Mouse (Mus musculus): ENCODE data around the gene Pts. TPM values are rescaled to one million over a fixed set of nuclear protein-coding genes. Genes with fewer than 3 reads are reported as not detected.

Pts gene
- total and polyA plus RNA-seq, 3 experiments = 35.4 to 89.4 (median 37.9) TPM

DNA sequence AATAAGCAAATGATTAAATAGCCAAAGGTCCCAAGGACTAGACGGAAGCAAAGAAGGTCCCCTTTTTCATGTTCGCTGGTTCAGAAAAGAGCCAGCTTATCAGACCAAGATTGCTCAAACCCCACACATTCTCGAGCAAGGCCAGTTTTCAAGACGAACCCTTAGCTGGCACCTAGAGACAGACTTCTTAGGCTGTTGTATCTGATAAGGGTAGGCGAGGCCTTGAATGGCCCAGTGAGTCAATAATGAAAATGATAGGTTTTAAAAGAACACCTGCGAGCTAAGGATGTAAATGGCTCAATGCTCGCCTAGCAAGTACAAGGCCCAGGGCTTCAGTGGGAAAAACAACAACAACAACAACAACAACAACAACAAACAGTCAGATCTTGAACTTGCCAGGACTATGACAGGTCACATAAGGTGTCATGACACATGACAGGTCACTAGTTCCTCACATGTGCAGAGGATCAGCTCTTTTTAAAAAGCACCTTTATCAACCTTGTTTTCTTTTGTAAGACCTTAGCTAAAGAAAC is 8.1 kb upstream of the Pts start:
- H3K79me2 ChIP-seq (replicated peaks; ENCODE audit: control insufficient read depth, extremely low read depth, insufficient read depth, poor library complexity, severe bottlenecking) = no peaks in the 10 kb centered on the region
- H3K9ac ChIP-seq (ENCODE audit: insufficient read depth, low read depth) = no peak overlapping the region
- no peak overlapping the region for H3K4me2 ChIP-seq (ENCODE audit: insufficient read depth, low read depth, poor library complexity, severe bottlenecking)
- H3K4me1 ChIP-seq (ENCODE audit: control insufficient read depth in 1 of 2, insufficient read depth in 2 of 2) = peaks cover 14 to 32% of the 10 kb centered on the region in 2 experiments
- no peaks in the 10 kb centered on the region for H3K36me3 ChIP-seq (replicated peaks in 1 of 2; ENCODE audit: control insufficient read depth in 1 of 2, insufficient read depth in 1 of 2, low read length in 1 of 2)
- H3K27me3 ChIP-seq (replicated peaks) = peaks cover 4% of the 10 kb centered on the region
- TF ChIP-seq HCFC1 (IDR thresholded peaks at IDR 0.05; ENCODE audit: low read depth, low read length) = no peak
- 0 out of 2 replicates have a peak, but pooled peaks have one; percentile 7 for TF ChIP-seq BHLHE40 (IDR thresholded peaks at IDR 0.05; ENCODE audit: low read depth, low read length)
- no peak for DNase-seq (ENCODE audit: extremely low read depth)
- H3K9me3 ChIP-seq (replicated peaks; ENCODE audit: low read length) = no peaks in the 10 kb centered on the region
- no peak overlapping the region for H3K27ac ChIP-seq (ENCODE audit: insufficient read depth, low read depth)
- H3K4me3 ChIP-seq (replicated peaks in 1 of 3; ENCODE audit: low read depth in 2 of 3, low read length in 2 of 3, poor library complexity in 1 of 3) = no peak overlapping the region
- in situ Hi-C loops (cut with MboI; ENCODE audit: low pct_ligation_motif_present, low pct_unique_long_range_greater_than_20kb, low sequenced_read_pairs) = loop anchor here (5.0 to 25.0 kb wide), 2 partner anchors 51 to 999 kb away; no protein-coding TSS in a partner anchor
- dilution Hi-C loops (cut with MboI; ENCODE audit: extremely low pct_ligation_motif_present, extremely low pct_unique_long_range_greater_than_20kb, low sequenced_read_pairs) = no loop called here

DNA sequence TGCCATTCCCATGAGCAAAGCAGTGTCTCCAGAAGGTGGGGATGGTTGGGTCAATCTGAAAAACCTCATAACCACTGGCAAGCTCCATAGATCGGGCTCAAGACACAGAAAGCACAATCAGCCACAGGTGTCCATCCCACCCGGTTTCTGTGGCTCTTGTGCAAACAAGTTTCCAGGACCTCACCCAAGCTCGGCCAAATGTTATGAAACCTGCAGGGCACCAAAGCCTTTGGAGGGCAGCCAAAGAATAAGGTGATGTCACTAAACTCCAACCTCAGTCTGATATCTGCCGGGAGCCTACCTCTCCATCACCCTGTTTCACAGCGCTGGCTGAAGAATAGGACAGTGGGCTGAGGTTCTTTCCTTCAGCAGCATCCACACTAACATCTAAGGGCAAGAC is 7.4 kb upstream of the Pts start:
- Histone ChIP-seq H3K9me3 (replicated peaks; ENCODE audit: low read length) (no peaks in the 10 kb centered on the region), H3K27ac (ENCODE audit: insufficient read depth, low read depth) (no peak overlapping the region), H3K9ac (ENCODE audit: insufficient read depth, low read depth) (no peak overlapping the region), H3K79me2 (replicated peaks; ENCODE audit: control insufficient read depth, extremely low read depth, insufficient read depth, poor library complexity, severe bottlenecking) (no peaks in the 10 kb centered on the region), H3K4me1 (ENCODE audit: control insufficient read depth in 1 of 2, insufficient read depth in 2 of 2) (peaks cover 14 to 35% of the 10 kb centered on the region in 2 experiments), H3K4me2 (ENCODE audit: insufficient read depth, low read depth, poor library complexity, severe bottlenecking) (no peak overlapping the region), H3K27me3 (replicated peaks) (peaks cover 2% of the 10 kb centered on the region), H3K36me3 (replicated peaks in 1 of 2; ENCODE audit: control insufficient read depth in 1 of 2, insufficient read depth in 1 of 2, low read length in 1 of 2) (no peaks in the 10 kb centered on the region), H3K4me3 (replicated peaks in 1 of 3; ENCODE audit: low read depth in 2 of 3, low read length in 2 of 3, poor library complexity in 1 of 3) (no peak overlapping the region)
- DNase-seq (ENCODE audit: extremely low read depth) = no peak
- dilution Hi-C loops (cut with MboI; ENCODE audit: extremely low pct_ligation_motif_present, extremely low pct_unique_long_range_greater_than_20kb, low sequenced_read_pairs) = no loop called here
- TF ChIP-seq EP300 (IDR thresholded peaks at IDR 0.05; ENCODE audit: low read length) (peak; percentile 63), RAD21 (IDR thresholded peaks at IDR 0.05; ENCODE audit: low read depth, low read length) (no peak), TCF12 (IDR thresholded peaks at IDR 0.05; ENCODE audit: low read depth, low read length) (peak; percentile 54; the same call in 1 of the 2 replicates), IRF4 (IDR thresholded peaks at IDR 0.05; ENCODE audit: low read depth, low read length) (peak; percentile 24; the same call in 1 of the 2 replicates), PAX5 (IDR thresholded peaks at IDR 0.05; ENCODE audit: low read length) (no peak)
- in situ Hi-C loops (cut with MboI; ENCODE audit: low pct_ligation_motif_present, low pct_unique_long_range_greater_than_20kb, low sequenced_read_pairs) = loop anchor here (5.0 to 25.0 kb wide), 2 partner anchors 51 to 999 kb away; no protein-coding TSS in a partner anchor

- Histone ChIP-seq H3K4me2 (ENCODE audit: insufficient read depth, low read depth, poor library complexity, severe bottlenecking) (no peak overlapping the region), H3K36me3 (replicated peaks in 1 of 2; ENCODE audit: control insufficient read depth in 1 of 2, insufficient read depth in 1 of 2, low read length in 1 of 2) (no peaks in the 10 kb centered on the region), H3K27me3 (replicated peaks) (peaks cover under 1% of the 10 kb centered on the region), H3K4me1 (ENCODE audit: control insufficient read depth in 1 of 2, insufficient read depth in 2 of 2) (peaks cover 14 to 53% of the 10 kb centered on the region in 2 experiments), H3K27ac (ENCODE audit: insufficient read depth, low read depth) (no peak overlapping the region), H3K4me3 (replicated peaks in 1 of 3; ENCODE audit: low read depth in 2 of 3, low read length in 2 of 3, poor library complexity in 1 of 3) (no peak overlapping the region), H3K9me3 (replicated peaks; ENCODE audit: low read length) (no peaks in the 10 kb centered on the region), H3K9ac (ENCODE audit: insufficient read depth, low read depth) (no peak overlapping the region), H3K79me2 (replicated peaks; ENCODE audit: control insufficient read depth, extremely low read depth, insufficient read depth, poor library complexity, severe bottlenecking) (no peaks in the 10 kb centered on the region)
- DNase-seq (ENCODE audit: extremely low read depth) = no peak
- TF ChIP-seq UBTF (IDR thresholded peaks at IDR 0.05; ENCODE audit: low read depth, low read length) (no peak), ZNF384 (IDR thresholded peaks at IDR 0.05; ENCODE audit: low read depth, low read length) (peak; percentile 90), MXI1 (IDR thresholded peaks at IDR 0.05; ENCODE audit: low read depth, low read length) (no peak), ZMIZ1 (IDR thresholded peaks at IDR 0.05; ENCODE audit: low read depth, low read length) (no peak), NELFE (IDR thresholded peaks at IDR 0.05; ENCODE audit: low read depth, low read length) (no peak), HCFC1 (IDR thresholded peaks at IDR 0.05; ENCODE audit: low read depth, low read length) (peak; percentile 38; the same call in 1 of the 2 replicates), USF1 (IDR thresholded peaks at IDR 0.05; ENCODE audit: low read depth, low read length) (no peak), KAT2A (IDR thresholded peaks at IDR 0.05; ENCODE audit: insufficient replicate concordance, low read length) (no peak), GABPA (IDR thresholded peaks at IDR 0.05; ENCODE audit: insufficient replicate concordance, low read depth, low read length) (no peak)
- dilution Hi-C loops (cut with MboI; ENCODE audit: extremely low pct_ligation_motif_present, extremely low pct_unique_long_range_greater_than_20kb, low sequenced_read_pairs) = no loop called here
- in situ Hi-C loops (cut with MboI; ENCODE audit: low pct_ligation_motif_present, low pct_unique_long_range_greater_than_20kb, low sequenced_read_pairs) = loop anchor here (25.0 kb wide), 1 partner anchor 996 kb away; no protein-coding TSS in a partner anchor
Observed at GRCm38 (mm10) chr9:50533791-50534190, 5.3 kb upstream of the Pts start.

Data from CH12.LX (cell line).